Mouse (Mus musculus) CH12.LX (cell line): Measurements from ENCODE around the gene 1700020L24Rik. TPM values are rescaled to one million over a fixed set of nuclear protein-coding genes. Genes with fewer than 3 reads are reported as not detected.

Experiments used
- DNase-seq: peaks from one replicate; pipeline ENCODE4 v3.0.0-alpha.2; 2013; ENCODE audit errors: extremely low read depth
- H3K27ac ChIP-seq: 2 replicates; pipeline ENCODE4 v1.5.1; 2012; ENCODE audit warnings: low read depth, mild to moderate bottlenecking, control low read depth, moderate library complexity; ENCODE audit not compliant: insufficient read depth
- H3K27me3 ChIP-seq: replicated peaks from 2 replicates; pipeline ENCODE3; 2012; ENCODE audit warnings: inconsistent platforms
- H3K36me3 ChIP-seq, 2 experiments: replicated peaks in 1 of 2; 2 replicates each; pipeline versions ENCODE3 to v1.6.1; 2012; ENCODE audit warnings: inconsistent platforms in 1 of 2, low read length in 1 of 2, mild to moderate bottlenecking in 1 of 2, mixed read lengths in 1 of 2, moderate library complexity in 1 of 2; ENCODE audit not compliant: control insufficient read depth in 1 of 2, insufficient read depth in 1 of 2
- H3K4me1 ChIP-seq, 2 experiments: 2 replicates each; pipeline ENCODE4 v1.6.1; 2012; ENCODE audit warnings: inconsistent platforms in 1 of 2, moderate library complexity in 1 of 2; ENCODE audit not compliant: insufficient read depth in 2 of 2, control insufficient read depth in 1 of 2
- H3K4me2 ChIP-seq: 2 replicates; pipeline ENCODE4 v1.6.1; 2012; ENCODE audit warnings: low read depth, mild to moderate bottlenecking, control low read depth; ENCODE audit not compliant: poor library complexity, insufficient read depth, severe bottlenecking
- H3K4me3 ChIP-seq, 3 experiments: fragments of 150-350 bp in 1 of 3; sonication (generic) in 1 of 3; replicated peaks in 1 of 3; 2 replicates each; pipeline versions ENCODE3 to v1.5.1; 2011 to 2012; ENCODE audit warnings: low read depth in 2 of 3, low read length in 2 of 3, mild to moderate bottlenecking in 2 of 3, moderate library complexity in 2 of 3, control low read depth in 1 of 3, improper control_type of control experiment in 1 of 3, inconsistent platforms in 1 of 3, mixed read lengths in 1 of 3; ENCODE audit not compliant: poor library complexity in 1 of 3
- H3K79me2 ChIP-seq: replicated peaks from 2 replicates; pipeline ENCODE4 v1.6.1; 2012; ENCODE audit warnings: mild to moderate bottlenecking, moderate library complexity; ENCODE audit not compliant: control insufficient read depth, poor library complexity, insufficient read depth, severe bottlenecking; ENCODE audit errors: extremely low read depth
- H3K9ac ChIP-seq: 2 replicates; pipeline ENCODE4 v1.6.1; 2012; ENCODE audit warnings: low read depth, mild to moderate bottlenecking, control low read depth, moderate library complexity; ENCODE audit not compliant: insufficient read depth
- H3K9me3 ChIP-seq: replicated peaks from 2 replicates; pipeline ENCODE3; 2012; ENCODE audit warnings: low read length, inconsistent platforms, mixed read lengths
- CHD1 ChIP-seq: IDR thresholded peaks from 2 replicates; pipeline ENCODE4 v1.6.1; 2012; ENCODE audit warnings: low read depth, low read length, improper control_type of control experiment, inconsistent platforms
- CHD2 ChIP-seq: IDR thresholded peaks from 2 replicates; pipeline ENCODE4 v1.6.1; 2011; ENCODE audit warnings: low read length, improper control_type of control experiment
- CTCF ChIP-seq, 2 experiments: IDR thresholded peaks in 1 of 2; conservative IDR thresholded peaks in 1 of 2; 2 replicates each; pipeline ENCODE4 v1.5.1; 2011 to 2012; ENCODE audit warnings: low read depth in 2 of 2, low read length in 2 of 2, improper control_type of control experiment in 1 of 2, inconsistent platforms in 1 of 2, mild to moderate bottlenecking in 1 of 2, moderate library complexity in 1 of 2
- E2F4 ChIP-seq: IDR thresholded peaks from 2 replicates; pipeline ENCODE4 v1.6.1; 2011; ENCODE audit warnings: low read depth, low read length, improper control_type of control experiment; ENCODE audit not compliant: insufficient replicate concordance
- EP300 ChIP-seq: IDR thresholded peaks from 2 replicates; pipeline ENCODE4 v1.6.1; 2011; ENCODE audit warnings: low read length, improper control_type of control experiment
- ETS1 ChIP-seq: conservative IDR thresholded peaks from 2 replicates; pipeline ENCODE4 v1.6.1; 2012; ENCODE audit warnings: low read depth, mild to moderate bottlenecking, inconsistent platforms, low read length, improper control_type of control experiment, moderate library complexity
- HCFC1 ChIP-seq: IDR thresholded peaks from 2 replicates; pipeline ENCODE4 v1.6.1; 2012; ENCODE audit warnings: low read depth, mild to moderate bottlenecking, inconsistent platforms, low read length, improper control_type of control experiment
- JUN ChIP-seq: IDR thresholded peaks from 2 replicates; pipeline ENCODE4 v1.6.1; 2011; ENCODE audit warnings: low read depth, mild to moderate bottlenecking, low read length, improper control_type of control experiment, moderate library complexity; ENCODE audit not compliant: insufficient read depth
- KAT2A ChIP-seq: IDR thresholded peaks from 2 replicates; pipeline ENCODE4 v1.6.1; 2012; ENCODE audit warnings: low read length, improper control_type of control experiment, inconsistent platforms; ENCODE audit not compliant: insufficient replicate concordance
- MAFK ChIP-seq: IDR thresholded peaks from 2 replicates; pipeline ENCODE4 v1.6.1; 2011; ENCODE audit warnings: low read length, improper control_type of control experiment; ENCODE audit not compliant: insufficient replicate concordance
- MAX ChIP-seq: IDR thresholded peaks from 2 replicates; pipeline ENCODE4 v1.6.1; 2011; ENCODE audit warnings: low read length, improper control_type of control experiment
- MAZ ChIP-seq: IDR thresholded peaks from 2 replicates; pipeline ENCODE4 v1.6.1; 2012; ENCODE audit warnings: low read depth, mild to moderate bottlenecking, inconsistent platforms, low read length, improper control_type of control experiment, moderate library complexity
- MEF2A ChIP-seq: IDR thresholded peaks from 2 replicates; pipeline ENCODE4 v1.6.1; 2014; ENCODE audit warnings: low read depth, mild to moderate bottlenecking, inconsistent platforms, low read length, improper control_type of control experiment, borderline replicate concordance
- NELFE ChIP-seq: IDR thresholded peaks from 2 replicates; pipeline ENCODE4 v1.6.1; 2011; ENCODE audit warnings: low read depth, low read length, improper control_type of control experiment
- NRF1 ChIP-seq: IDR thresholded peaks from 2 replicates; pipeline ENCODE4 v1.6.1; 2014; ENCODE audit warnings: low read depth, mild to moderate bottlenecking, inconsistent platforms, low read length, improper control_type of control experiment, moderate library complexity
- POLR2A ChIP-seq: IDR thresholded peaks from 2 replicates; pipeline ENCODE4 v1.6.1; 2011; ENCODE audit warnings: low read depth, mild to moderate bottlenecking, improper control_type of control experiment, low read length
- SIN3A ChIP-seq: IDR thresholded peaks from 2 replicates; pipeline ENCODE4 v1.6.1; 2012; ENCODE audit warnings: low read length, improper control_type of control experiment, inconsistent platforms
- SMC3 ChIP-seq: IDR thresholded peaks from 2 replicates; pipeline ENCODE4 v1.6.1; 2011; ENCODE audit warnings: low read depth, low read length, improper control_type of control experiment
- TCF12 ChIP-seq: IDR thresholded peaks from 2 replicates; pipeline ENCODE4 v1.6.1; 2014; ENCODE audit warnings: low read depth, mild to moderate bottlenecking, inconsistent platforms, low read length, improper control_type of control experiment
- UBTF ChIP-seq: IDR thresholded peaks from 2 replicates; pipeline ENCODE4 v1.6.1; 2012; ENCODE audit warnings: low read depth, mild to moderate bottlenecking, inconsistent platforms, low read length, improper control_type of control experiment, moderate library complexity
- ZC3H11A ChIP-seq: IDR thresholded peaks from 2 replicates; pipeline ENCODE4 v1.6.1; 2012; ENCODE audit warnings: low read depth, mild to moderate bottlenecking, inconsistent platforms, low read length, improper control_type of control experiment
- ZKSCAN1 ChIP-seq: IDR thresholded peaks from 2 replicates; pipeline ENCODE4 v1.6.1; 2012; ENCODE audit warnings: low read depth, inconsistent platforms, low read length, improper control_type of control experiment, borderline replicate concordance
- ZMIZ1 ChIP-seq: IDR thresholded peaks from 2 replicates; pipeline ENCODE4 v1.6.1; 2012; ENCODE audit warnings: low read depth, mild to moderate bottlenecking, inconsistent platforms, low read length, improper control_type of control experiment
- ZNF384 ChIP-seq: IDR thresholded peaks from 2 replicates; pipeline ENCODE4 v1.6.1; 2012; ENCODE audit warnings: low read depth, low read length, improper control_type of control experiment, inconsistent platforms
- dilution Hi-C: fragments of 300-500 bp; cut with MboI; formaldehyde crosslinking; loops from 2 replicates; pipeline ENCODE4 v1.14.3; 2020; ENCODE audit warnings: low sequenced_read_pairs; ENCODE audit not compliant: extremely low pct_unique_long_range_greater_than_20kb, extremely low pct_ligation_motif_present
- in situ Hi-C: fragments of 300-500 bp; cut with MboI; formaldehyde crosslinking; loops from 3 replicates; pipeline ENCODE4 v1.14.3; 2019; ENCODE audit warnings: low sequenced_read_pairs, low pct_ligation_motif_present, low pct_unique_long_range_greater_than_20kb, mixed read lengths
- polyA plus RNA-seq: library from polyadenylated mRNA; unstranded; fragments of >175 nt; gene quantifications from 2 replicates; pipeline ENCODE4 v1.2.1, GENCODE M21; 2012; ENCODE audit warnings: low read depth; ENCODE audit not compliant: insufficient read length
- total RNA-seq, 2 experiments: library from RNA; depleted of rRNA; stranded (reverse); fragments of 300-350 nt in 1 of 2; fragments of >200 nt in 1 of 2; gene quantifications; 2 replicates each; pipeline ENCODE4 v1.2.3; 2012 to 2014

The 1700020L24Rik gene
- 0.21 and 0.55 TPM in 2 replicates for total RNA-seq (2012; rRNA removed)
- not detected in 2 replicates for total RNA-seq (2014; rRNA removed)
- 0.34 and 0.40 TPM in 2 replicates for polyA plus RNA-seq

DNA sequence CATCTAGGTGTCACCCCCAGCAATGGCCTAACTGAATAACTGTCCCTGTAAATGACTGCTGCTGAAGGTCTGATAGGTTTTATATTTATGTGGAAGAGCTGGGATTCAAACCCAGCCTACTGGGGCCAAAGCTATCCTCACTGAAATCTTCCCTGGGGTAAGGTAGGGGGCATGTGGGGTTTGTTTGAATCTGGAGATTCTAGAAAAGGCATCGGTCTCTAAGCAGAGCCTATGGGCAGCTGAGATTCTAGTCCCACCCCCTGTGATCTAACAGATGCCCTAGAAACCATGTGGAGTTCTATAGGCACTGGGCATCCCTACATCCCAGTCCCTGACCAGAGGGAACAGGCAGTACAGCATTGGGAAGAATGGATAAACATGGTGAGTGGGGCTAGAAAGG lies at the start of gene 1700020L24Rik:
Gene 1700020L24Rik (plus strand): TSS at position 301 of the 400 bp plus-strand sequence.
- Histone ChIP-seq H3K4me1 (peaks cover 0 to 6% of the 10 kb centered on the region in 2 experiments; a peak in 2 of 4 replicates), H3K27ac (no peak within 1 kb of the TSS), H3K4me3 (no peak within 1 kb of the TSS), H3K27me3 (peaks cover 75% of the 10 kb centered on the region), H3K79me2 (no peaks in the 10 kb centered on the region), H3K36me3 (no peaks in the 10 kb centered on the region), H3K9me3 (peaks cover 8% of the 10 kb centered on the region), H3K4me2 (no peak within 1 kb of the TSS), H3K9ac (no peak within 1 kb of the TSS)
- no peak for DNase-seq
- in situ Hi-C loops, result no loop called here
- dilution Hi-C loops, result no loop called here
- TF ChIP-seq NRF1, result no peak
- TF ChIP-seq ZMIZ1, result no peak
- TF ChIP-seq POLR2A, result no peak
- TF ChIP-seq E2F4, result no peak
- no peak for TF ChIP-seq ZC3H11A
- TF ChIP-seq SMC3, result no peak
- TF ChIP-seq SIN3A, result no peak
- no peak for TF ChIP-seq EP300
- TF ChIP-seq KAT2A, result no peak
- no peak for TF ChIP-seq CTCF (conservative IDR thresholded peaks at IDR 0.05 in 1 of 2, IDR thresholded peaks at IDR 0.05 in 1 of 2; ENCODE audit: low read depth in 2 of 2, low read length in 2 of 2)
- TF ChIP-seq CHD1, result no peak

DNA sequence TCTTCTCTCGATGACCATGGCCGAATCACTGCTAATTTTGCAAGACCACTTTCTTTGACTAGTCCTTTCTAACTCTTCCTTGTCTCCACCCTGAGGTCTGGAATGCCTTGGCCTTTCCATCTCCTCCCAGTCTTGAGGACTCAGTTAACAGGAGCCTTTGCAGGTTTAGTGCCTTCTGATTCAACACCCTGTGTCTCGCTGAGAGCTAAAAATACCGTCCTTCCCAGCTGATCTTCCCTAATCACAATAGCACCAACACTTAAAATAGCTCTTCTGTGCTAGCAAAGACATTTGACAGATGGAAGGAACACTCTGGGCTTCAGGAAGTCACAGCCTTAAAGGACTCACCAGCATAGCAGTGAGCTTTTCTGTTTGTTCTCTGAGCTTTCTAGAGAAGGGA lies 44.4 kb upstream of the 1700020L24Rik start:
- Histone ChIP-seq H3K9ac (no peak overlapping the region), H3K9me3 (no peaks in the 10 kb centered on the region), H3K4me2 (no peak overlapping the region), H3K27me3 (no peaks in the 10 kb centered on the region), H3K4me1 (peaks cover 2 to 3% of the 10 kb centered on the region in 2 experiments; a peak in 2 of 4 replicates), H3K79me2 (no peaks in the 10 kb centered on the region), H3K36me3 (peaks cover 53 to 90% of the 10 kb centered on the region in 2 experiments), H3K27ac (no peak overlapping the region), H3K4me3 (no peak overlapping the region)
- dilution Hi-C loops, result no loop called here
- DNase-seq, result no peak
- in situ Hi-C loops, result no loop called here
- TF ChIP-seq SMC3 (no peak), E2F4 (no peak), NRF1 (no peak), JUN (no peak), TCF12 (no peak), CHD2 (no peak), MAX (no peak), NELFE (no peak), POLR2A (no peak), MAFK (no peak), MAZ (no peak), KAT2A (no peak), SIN3A (no peak), CTCF (conservative IDR thresholded peaks at IDR 0.05 in 1 of 2, IDR thresholded peaks at IDR 0.05 in 1 of 2; ENCODE audit: low read depth in 2 of 2, low read length in 2 of 2) (no peak), MEF2A (no peak), UBTF (no peak), ZKSCAN1 (no peak), ZNF384 (no peak), ETS1 (no peak), HCFC1 (no peak)
